In the genomic region with DNA sequence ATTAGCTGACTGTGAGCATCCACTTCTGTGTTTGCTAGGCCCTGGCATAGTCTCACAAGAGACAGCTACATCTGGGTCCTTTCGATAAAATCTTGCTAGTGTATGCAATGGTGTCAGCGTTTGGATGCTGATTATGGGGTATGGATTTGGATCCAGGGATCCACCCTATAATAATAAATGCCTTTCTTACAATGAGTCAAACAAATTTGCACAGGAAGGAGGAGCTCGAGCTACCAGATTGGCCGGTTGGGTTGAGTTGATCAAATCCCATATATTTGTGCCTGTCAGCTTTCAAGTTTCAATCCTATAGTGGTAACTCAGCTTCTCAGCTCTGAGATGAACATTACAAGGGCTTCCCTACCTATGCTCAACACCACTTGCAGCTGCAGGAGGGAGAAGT, we compare ENCODE assay signal across 18 mouse cellular contexts. TPM values are rescaled to one million over a fixed set of nuclear protein-coding genes. Genes with fewer than 3 reads are reported as not detected.
"Had no signal": no experiment of that assay in that cellular context is flagged by ENCODE, and none has a peak within 500 bp of the region (broad histone marks: within the 10 kb centered on the region; RNA-seq: fewer than 3 reads in every experiment).

A gene (plus strand): TSS at position 301 of the 400 bp plus-strand sequence.

RNA-seq across cellular contexts. Expression of the gene that starts here (rescaled TPM):
- polyA plus RNA-seq: gonadal fat pad, adult 2 months; heart, adult 2 months; heart, embryonic 11.5 days; heart, embryonic 13.5 days; heart, embryonic 15.5 days; heart, postnatal 0 days; hindbrain, embryonic 11.5 days; hindbrain, embryonic 13.5 days; hindbrain, embryonic 15.5 days; hindbrain, postnatal 0 days; intestine, embryonic 14.5 days; intestine, embryonic 16.5 days; kidney, adult 2 months; kidney, embryonic 15.5 days; kidney, postnatal 0 days; large intestine, adult 2 months; limb, embryonic 11.5 days; liver, embryonic 11.5 days had no signal
